ENCODE assay signal across 8 mouse cellular contexts in the genomic region with DNA sequence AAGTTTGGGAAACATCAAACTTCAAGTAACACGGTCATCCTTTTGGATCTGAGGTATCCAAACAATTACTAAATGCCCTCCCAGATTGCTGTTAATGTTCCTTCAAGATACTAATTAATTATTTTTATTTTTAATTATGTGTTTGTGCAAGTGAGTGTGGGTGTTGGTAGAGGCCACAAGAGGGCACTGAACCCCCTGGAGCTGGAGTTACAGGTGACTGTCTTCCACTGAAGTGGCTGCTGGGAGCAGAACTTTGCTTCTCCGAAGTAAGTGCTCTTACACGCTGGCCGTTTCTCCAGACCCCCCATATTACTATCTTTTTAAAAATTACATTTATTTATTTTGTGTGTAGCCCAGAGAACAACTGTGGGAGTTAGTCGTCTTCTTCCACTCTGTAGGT. TPM values are rescaled to one million over a fixed set of nuclear protein-coding genes. Genes with fewer than 3 reads are reported as not detected.
DNase-seq lines count a peak whose midpoint lies in the region; ATAC-seq lines count a peak whose summit lies in the region.

No protein-coding gene starts in this region.

- peak overlapping the region; percentile 98 for H3K27ac ChIP-seq in heart, embryonic 13.5 days (replicated peaks)
- H3K27ac ChIP-seq in forebrain, embryonic 15.5 days (replicated peaks), result no peak overlapping the region
- H3K27ac ChIP-seq in liver, embryonic 12.5 days, result 0 out of 2 replicates have a peak overlapping the region, but pooled peaks have one; percentile 99

- peak overlapping the region; percentile 99 for H3K9ac ChIP-seq in heart, embryonic 13.5 days
- peak overlapping the region; percentile 63 for H3K9ac ChIP-seq in forebrain, embryonic 15.5 days (replicated peaks)
- H3K9ac ChIP-seq in liver, embryonic 12.5 days, result no peak overlapping the region

- no peaks in the 10 kb centered on the region for H3K27me3 ChIP-seq in heart, embryonic 13.5 days (replicated peaks)
- no peaks in the 10 kb centered on the region for H3K27me3 ChIP-seq in forebrain, embryonic 15.5 days
- H3K27me3 ChIP-seq in liver, embryonic 12.5 days (replicated peaks), result no peaks in the 10 kb centered on the region

- H3K36me3 ChIP-seq in heart, embryonic 13.5 days, result no peaks in the 10 kb centered on the region
- no peaks in the 10 kb centered on the region for H3K36me3 ChIP-seq in forebrain, embryonic 15.5 days
- H3K36me3 ChIP-seq in liver, embryonic 12.5 days, result no peaks in the 10 kb centered on the region

- H3K4me3 ChIP-seq in heart, embryonic 13.5 days, result peak overlapping the region; percentile 96
- H3K4me3 ChIP-seq in forebrain, embryonic 15.5 days, result peak overlapping the region; percentile 78
- peak overlapping the region; percentile 99 for H3K4me3 ChIP-seq in liver, embryonic 12.5 days

- peak overlapping the region; percentile 74 for H3K4me2 ChIP-seq in heart, embryonic 13.5 days
- H3K4me2 ChIP-seq in forebrain, embryonic 15.5 days (replicated peaks), result peak overlapping the region; percentile 45
- H3K4me2 ChIP-seq in liver, embryonic 12.5 days, result peak overlapping the region; percentile 85

- H3K4me1 ChIP-seq in heart, embryonic 13.5 days, result peaks cover 19% of the 10 kb centered on the region
- peaks cover 24% of the 10 kb centered on the region for H3K4me1 ChIP-seq in forebrain, embryonic 15.5 days
- H3K4me1 ChIP-seq in liver, embryonic 12.5 days, result peaks cover 26% of the 10 kb centered on the region

- ATAC-seq in heart, embryonic 13.5 days (ENCODE audit: extremely low read depth, insufficient number of reproducible peaks, low FRiP score, low TSS enrichment), result no peak
- no peak for ATAC-seq in forebrain, embryonic 15.5 days (replicated peaks)
- no peak for ATAC-seq in liver, embryonic 12.5 days
- no peak for ATAC-seq in erythroid progenitor cell, adult 5-6 weeks (replicated peaks; ENCODE audit: low FRiP score, poor library complexity, severe bottlenecking)

- no peaks in the 10 kb centered on the region for H3K9me3 ChIP-seq in heart, embryonic 13.5 days
- H3K9me3 ChIP-seq in forebrain, embryonic 15.5 days, result no peaks in the 10 kb centered on the region
- H3K9me3 ChIP-seq in liver, embryonic 12.5 days (replicated peaks), result no peaks in the 10 kb centered on the region

- 86% methylated on average over 5 of the region's 5 CpGs for WGBS in heart, embryonic 13.5 days
- 88% methylated on average over 5 of the region's 5 CpGs for WGBS in forebrain, embryonic 15.5 days
- 66% methylated on average over 5 of the region's 5 CpGs for WGBS in liver, embryonic 12.5 days (ENCODE audit: insufficient replicate concordance)

- no peak for DNase-seq in heart, postnatal 4 days
- DNase-seq in ES-CJ7 (ENCODE audit: low read depth, low spot score), result peak; percentile 64
- DNase-seq in adrenal gland, postnatal 10 days, result no peak
- DNase-seq in MN1 (ENCODE audit: low spot score), result no peak

RNA-seq across cellular contexts. Expression of a gene that starts 0.9 kb away (rescaled TPM):
- polyA plus RNA-seq in heart, embryonic 13.5 days (2015; fragmentation: Nextera tagmentation; extraction: Ambion mirVana), result 7.5 and 8.0 TPM in 2 replicates
- 10 to 100 TPM; 35.0 to 36.1 TPM for total RNA-seq in heart, postnatal 4 days (2021)
- 24.6 and 25.5 TPM in 2 replicates for polyA plus RNA-seq in forebrain, embryonic 15.5 days (2015; fragmentation: Nextera tagmentation; extraction: Ambion mirVana)
- polyA plus RNA-seq in liver, embryonic 12.5 days (2016; fragmentation: Nextera tagmentation; extraction: Ambion mirVana), result 9.0 and 9.2 TPM in 2 replicates
- 10 to 100 TPM; 33.7 to 37.9 TPM for total RNA-seq in adrenal gland, postnatal 10 days (2021)
- total RNA-seq in erythroid progenitor cell, adult 5-6 weeks (2015; ENCODE audit: low replicate concordance), result 30.6 and 33.2 TPM in 2 replicates
- 62.5 and 78.7 TPM in 2 replicates for total RNA-seq in erythroid progenitor cell, adult 5-6 weeks (2017; ENCODE audit: low replicate concordance)
